Mouse (Mus musculus) intestine, embryonic 14.5 days (tissue): Measurements from ENCODE around the gene Lrrfip2. TPM values are rescaled to one million over a fixed set of nuclear protein-coding genes. Genes with fewer than 3 reads are reported as not detected.
A peak's percentile ranks its signal among the peaks of the same experiment; 100 is the strongest.

Experiments used
- ATAC-seq: fragments of 200-750 bp; cut with Nextera tagmentation; replicated peaks from 2 replicates; pipeline ENCODE4 v1.8.0; 2017; ENCODE audit warnings: low read depth, moderate number of reproducible peaks, moderate TSS enrichment, moderate library complexity; ENCODE audit not compliant: low FRiP score, low TSS enrichment
- DNase-seq: peaks from one replicate; pipeline ENCODE4 v3.0.0-alpha.2; 2018; ENCODE audit warnings: low spot score
- H3K27ac ChIP-seq: fragments of 300-500 bp; sonication (generic); 2 replicates; pipeline ENCODE4 v1.5.1; 2014; ENCODE audit warnings: low read depth, mild to moderate bottlenecking, control low read depth
- H3K27me3 ChIP-seq: fragments of 300-500 bp; sonication (generic); replicated peaks from 2 replicates; pipeline ENCODE4 v1.6.1; 2014; ENCODE audit warnings: low read length, control low read depth; ENCODE audit not compliant: control insufficient read depth, insufficient read depth
- H3K36me3 ChIP-seq: fragments of 300-500 bp; sonication (generic); 2 replicates; pipeline ENCODE4 v1.6.1; 2014; ENCODE audit warnings: low read length, control low read depth; ENCODE audit not compliant: control insufficient read depth, insufficient read depth
- H3K4me1 ChIP-seq: fragments of 300-500 bp; sonication (generic); replicated peaks from 2 replicates; pipeline ENCODE4 v1.6.1; 2014; ENCODE audit warnings: low read length, control low read depth, mixed read lengths; ENCODE audit not compliant: control insufficient read depth, insufficient read depth
- H3K4me2 ChIP-seq: fragments of 300-500 bp; sonication (generic); 2 replicates; pipeline ENCODE4 v1.6.1; 2014; ENCODE audit warnings: low read length
- H3K4me3 ChIP-seq: fragments of 300-500 bp; sonication (generic); 2 replicates; pipeline ENCODE4 v1.5.1; 2014; ENCODE audit warnings: low read depth, low read length, control low read depth, mixed read lengths
- H3K9ac ChIP-seq: fragments of 300-500 bp; sonication (generic); 2 replicates; pipeline ENCODE4 v1.6.1; 2014; ENCODE audit warnings: mild to moderate bottlenecking, low read length
- H3K9me3 ChIP-seq: fragments of 300-500 bp; sonication (generic); 2 replicates; pipeline ENCODE4 v1.6.1; 2016; ENCODE audit warnings: low read length, control low read depth; ENCODE audit not compliant: control insufficient read depth
- WGBS: fragments of 180-500 bp; shearing (Covaris S2); extraction: QIAGEN DNeasy Blood & Tissue Kit; methylation state at CpG from one replicate; pipeline ENCODE4 v1.1.7; 2014; 5-methylcytosine and 5-hydroxymethylcytosine counted together
- polyA plus RNA-seq: library from polyadenylated mRNA; unstranded; fragments of >200 nt; fragmentation: Nextera tagmentation; extraction: Ambion mirVana; gene quantifications from 2 replicates; pipeline ENCODE4 v1.2.1, GENCODE M21; 2014

Lrrfip2 gene
- polyA plus RNA-seq, 1 experiment from 2014 or later = 34.4 TPM

- Histone ChIP-seq H3K4me3 (peak overlapping the region; percentile 98), H3K4me1 (peaks cover 35% of the 10 kb centered on the region), H3K9ac (no peak overlapping the region), H3K4me2 (peak overlapping the region; percentile 82), H3K27ac (no peak overlapping the region), H3K36me3 (peaks cover 53% of the 10 kb centered on the region), H3K9me3 (no peaks in the 10 kb centered on the region), H3K27me3 (no peaks in the 10 kb centered on the region)
- DNase-seq = no peak
- ATAC-seq = no peak
- 86% methylated on average over 1 of the region's 1 CpGs for WGBS
Observed at GRCm38 (mm10) chr9:111273958-111274357, 156.6 kb downstream of the Lrrfip2 start.

- Histone ChIP-seq H3K27me3 (no peaks in the 10 kb centered on the region), H3K4me2 (peak overlapping the region; percentile 82), H3K4me3 (peak overlapping the region; percentile 98), H3K36me3 (peaks cover 62% of the 10 kb centered on the region), H3K4me1 (peaks cover 35% of the 10 kb centered on the region), H3K9me3 (no peaks in the 10 kb centered on the region), H3K9ac (no peak overlapping the region), H3K27ac (no peak overlapping the region)
- ATAC-seq (no peak), DNase-seq (no peak)
- WGBS = 37% methylated on average over 1 of the region's 1 CpGs
Observed at GRCm38 (mm10) chr9:111275156-111275555, 157.8 kb downstream of the Lrrfip2 start.

Other genes with a start within 250 kb of the Lrrfip2 start
- gene Als2cl, start 237.7 kb upstream of the Lrrfip2 start, polyA plus RNA-seq = 5.0 and 5.9 TPM in 2 replicates
- 0.40 and 0.54 TPM in 2 replicates for gene Tmie, start 237.5 kb upstream of the Lrrfip2 start, polyA plus RNA-seq
- not detected in 2 replicates for gene Fam240a, start 200.7 kb upstream of the Lrrfip2 start, polyA plus RNA-seq
- not detected in 2 replicates for gene Tdgf1, start 171.4 kb upstream of the Lrrfip2 start, polyA plus RNA-seq
- 0.12 and 0.27 TPM in 2 replicates for gene Lrrc2, start 166.0 kb upstream of the Lrrfip2 start, polyA plus RNA-seq
- 0.14 TPM in 1 of 2 replicates, not detected in the other for gene Rtp3, start 127.0 kb upstream of the Lrrfip2 start, polyA plus RNA-seq
- 1.5 and 1.6 TPM in 2 replicates for gene Ltf, start 98.3 kb upstream of the Lrrfip2 start, polyA plus RNA-seq
- gene Ccrl2, start 60.1 kb upstream of the Lrrfip2 start, polyA plus RNA-seq = 1.3 and 1.7 TPM in 2 replicates
- gene Mlh1, start 154.2 kb downstream of the Lrrfip2 start, polyA plus RNA-seq = 43.6 and 48.3 TPM in 2 replicates
- gene Epm2aip1, start 154.3 kb downstream of the Lrrfip2 start, polyA plus RNA-seq = 35.7 and 36.1 TPM in 2 replicates
- 0.08 and 0.12 TPM in 2 replicates for gene Trank1, start 194.1 kb downstream of the Lrrfip2 start, polyA plus RNA-seq